Mouse (Mus musculus) heart, embryonic 13.5 days (tissue): ENCODE measurements around the gene Ppt2. TPM values are rescaled to one million over a fixed set of nuclear protein-coding genes. Genes with fewer than 3 reads are reported as not detected.

Experiments used
- ATAC-seq: fragments of 200-750 bp; cut with Nextera tagmentation; 2 replicates; pipeline ENCODE4 v1.8.0; 2017; ENCODE audit warnings: moderate TSS enrichment; ENCODE audit not compliant: insufficient number of reproducible peaks, low FRiP score, low TSS enrichment; ENCODE audit errors: extremely low read depth
- H3K27ac ChIP-seq: fragments of 300-500 bp; sonication (generic); replicated peaks from 2 replicates; pipeline ENCODE4 v1.5.1; 2015; ENCODE audit warnings: moderate library complexity, mild to moderate bottlenecking, inconsistent platforms
- H3K27me3 ChIP-seq: fragments of 300-500 bp; sonication (generic); replicated peaks from 2 replicates; pipeline ENCODE4 v1.6.1; 2015; ENCODE audit warnings: mild to moderate bottlenecking, inconsistent platforms
- H3K36me3 ChIP-seq: fragments of 300-500 bp; sonication (generic); 2 replicates; pipeline ENCODE4 v1.6.1; 2015; ENCODE audit warnings: mild to moderate bottlenecking, inconsistent platforms
- H3K4me1 ChIP-seq: fragments of 300-500 bp; sonication (generic); 2 replicates; pipeline ENCODE4 v1.6.1; 2015; ENCODE audit warnings: inconsistent platforms
- H3K4me2 ChIP-seq: fragments of 300-500 bp; sonication (generic); 2 replicates; pipeline ENCODE4 v1.6.1; 2015; ENCODE audit warnings: inconsistent platforms, mild to moderate bottlenecking, moderate library complexity
- H3K4me3 ChIP-seq: fragments of 300-500 bp; sonication (generic); 2 replicates; pipeline ENCODE4 v1.5.1; 2015; ENCODE audit warnings: moderate library complexity, mild to moderate bottlenecking, inconsistent platforms
- H3K9ac ChIP-seq: fragments of 300-500 bp; sonication (generic); 2 replicates; pipeline ENCODE4 v1.6.1; 2015; ENCODE audit warnings: inconsistent platforms, mild to moderate bottlenecking, moderate library complexity
- H3K9me3 ChIP-seq: fragments of 300-500 bp; sonication (generic); 2 replicates; pipeline ENCODE4 v1.6.1; 2016; ENCODE audit warnings: inconsistent platforms
- WGBS: fragments of 180-500 bp; shearing (Covaris S2); methylation state at CpG from one replicate; pipeline ENCODE4 v1.1.7; 2015; ENCODE audit warnings: mixed read lengths; 5-methylcytosine and 5-hydroxymethylcytosine counted together
- polyA plus RNA-seq: library from polyadenylated mRNA; unstranded; fragments of >200 nt; fragmentation: Nextera tagmentation; extraction: Ambion mirVana; gene quantifications from 2 replicates; pipeline ENCODE4 v1.2.1, GENCODE M21; 2015

Gene Ppt2
- polyA plus RNA-seq, 1 experiment from 2014 or later, result 27.6 TPM

DNA sequence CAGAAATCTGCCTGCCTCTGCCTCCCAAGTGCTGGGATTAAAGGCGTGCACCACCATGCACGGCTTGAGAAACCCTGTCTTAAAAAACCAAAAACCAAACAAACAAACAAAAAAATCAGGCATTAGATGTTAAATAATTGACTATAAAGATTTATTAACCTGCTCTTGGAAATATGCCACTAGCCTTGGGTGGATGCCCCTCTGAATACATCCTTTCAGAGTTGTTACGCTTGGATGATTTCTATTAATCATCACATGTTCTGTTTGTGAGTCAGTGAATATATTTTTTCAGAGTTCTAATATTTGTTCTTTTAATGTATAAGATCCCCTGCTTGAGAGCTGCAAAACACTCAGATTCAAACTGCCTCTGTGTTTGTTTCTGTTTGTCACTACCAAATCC lies 3.3 kb downstream of the Ppt2 start:
- Histone ChIP-seq H3K4me1 (peaks cover 33% of the 10 kb centered on the region), H3K27ac (no peak overlapping the region), H3K4me2 (no peak overlapping the region), H3K9me3 (no peaks in the 10 kb centered on the region), H3K27me3 (peaks cover 16% of the 10 kb centered on the region), H3K9ac (no peak overlapping the region), H3K36me3 (peaks cover 56% of the 10 kb centered on the region), H3K4me3 (no peak overlapping the region)
- WGBS, result 82% methylated on average over 3 of the region's 3 CpGs
- no peak for ATAC-seq

DNA sequence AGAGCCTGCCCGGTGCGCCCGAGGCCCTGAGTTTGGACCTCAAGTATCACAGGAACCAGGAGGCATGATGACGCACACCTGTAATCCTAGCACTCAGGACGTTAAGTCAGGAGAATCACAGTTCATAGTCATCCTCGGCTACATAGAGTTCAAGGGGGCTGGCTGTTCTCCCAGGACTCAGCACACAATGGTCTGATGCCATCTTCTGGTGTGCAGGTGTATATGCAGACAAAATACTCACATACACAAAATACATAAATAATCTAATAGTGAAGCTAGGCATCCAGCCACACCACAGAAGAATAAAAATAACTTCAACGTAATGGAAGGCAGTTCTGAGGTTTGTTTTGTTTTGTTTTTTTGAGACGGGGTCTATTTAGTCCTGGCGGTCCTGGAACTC lies 5.1 kb downstream of the Ppt2 start:
- peaks cover 72% of the 10 kb centered on the region for H3K36me3 ChIP-seq
- peaks cover 15% of the 10 kb centered on the region for H3K4me1 ChIP-seq
- H3K4me2 ChIP-seq, result no peak overlapping the region
- no peak overlapping the region for H3K4me3 ChIP-seq
- no peaks in the 10 kb centered on the region for H3K9me3 ChIP-seq
- H3K9ac ChIP-seq, result no peak overlapping the region
- H3K27me3 ChIP-seq, result no peaks in the 10 kb centered on the region
- ATAC-seq, result no peak
- 81% methylated on average over 9 of the region's 9 CpGs for WGBS
- no peak overlapping the region for H3K27ac ChIP-seq

DNA sequence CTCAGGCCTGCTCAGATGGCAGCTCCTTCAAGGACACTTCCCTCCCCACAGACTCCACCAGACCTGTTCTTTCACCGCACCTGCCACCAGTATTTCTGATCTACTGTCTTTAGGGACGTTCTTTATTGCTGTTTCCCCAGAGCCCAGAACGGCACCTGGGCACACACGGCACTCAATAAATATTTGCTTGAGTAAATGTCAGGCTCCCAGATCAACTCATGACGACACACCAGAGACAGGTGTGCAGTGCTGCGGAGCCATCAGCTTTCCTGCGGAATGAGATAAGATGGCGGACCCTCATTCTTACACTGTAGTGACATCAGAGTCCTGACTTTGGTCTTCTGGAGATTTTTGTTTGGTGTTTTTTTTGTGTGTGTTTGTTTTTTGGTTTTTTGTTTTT lies 7.3 kb downstream of the Ppt2 start:
- WGBS, result 91% methylated on average over 8 of the region's 8 CpGs
- Histone ChIP-seq H3K27me3 (no peaks in the 10 kb centered on the region), H3K4me2 (no peak overlapping the region), H3K9me3 (no peaks in the 10 kb centered on the region), H3K36me3 (peaks cover 85% of the 10 kb centered on the region), H3K4me1 (peaks cover 5% of the 10 kb centered on the region), H3K4me3 (no peak overlapping the region), H3K27ac (no peak overlapping the region), H3K9ac (no peak overlapping the region)
- no peak for ATAC-seq

GRCm38 (mm10) chr17:34618999-34619398 lies 9.3 kb downstream of the Ppt2 start:
- no peak overlapping the region for H3K9ac ChIP-seq
- WGBS, result 21% methylated on average over 6 of the region's 6 CpGs
- H3K4me1 ChIP-seq, result no peaks in the 10 kb centered on the region
- H3K4me3 ChIP-seq, result no peak overlapping the region
- no peak for ATAC-seq
- H3K27me3 ChIP-seq, result no peaks in the 10 kb centered on the region
- no peak overlapping the region for H3K27ac ChIP-seq
- H3K4me2 ChIP-seq, result no peak overlapping the region
- peaks cover 89% of the 10 kb centered on the region for H3K36me3 ChIP-seq
- no peaks in the 10 kb centered on the region for H3K9me3 ChIP-seq

GRCm38 (mm10) chr17:34615871-34616270 lies 12.4 kb downstream of the Ppt2 start, which contains the start of gene Egfl8:
TSS of gene Egfl8 (minus strand) at chr17:34615971.
- no peaks in the 10 kb centered on the region for H3K4me1 ChIP-seq
- no peak within 1 kb of the TSS for H3K9ac ChIP-seq
- no peak for ATAC-seq
- peaks cover 89% of the 10 kb centered on the region for H3K36me3 ChIP-seq
- H3K4me3 ChIP-seq, result no peak within 1 kb of the TSS
- H3K27me3 ChIP-seq, result no peaks in the 10 kb centered on the region
- no peak within 1 kb of the TSS for H3K4me2 ChIP-seq
- 76% methylated on average over 6 of the region's 6 CpGs for WGBS
- 0 out of 2 replicates have a peak within 1 kb of the TSS, but pooled peaks have one; percentile 20 for H3K27ac ChIP-seq
- H3K9me3 ChIP-seq, result no peaks in the 10 kb centered on the region

DNA sequence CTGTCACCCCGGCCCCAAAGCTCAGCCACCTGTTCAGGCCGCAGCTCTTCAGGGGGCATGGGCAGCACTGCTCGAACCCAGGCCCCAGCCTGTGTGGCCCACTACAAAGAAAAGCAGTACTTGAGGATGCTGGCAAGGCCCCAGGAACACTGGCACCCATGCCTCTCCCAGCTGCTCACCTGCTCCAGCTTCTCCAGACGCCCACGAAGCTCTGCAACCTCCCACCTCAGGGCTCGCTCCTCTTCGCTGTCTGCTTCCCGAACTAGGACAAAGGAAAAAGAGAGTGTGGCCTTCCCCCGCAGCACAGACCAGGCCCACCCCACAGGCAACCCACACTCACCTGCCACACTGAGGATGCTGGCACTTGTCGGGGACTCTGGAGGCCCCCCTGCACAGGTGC lies 14.5 kb downstream of the Ppt2 start:
- H3K9ac ChIP-seq, result no peak overlapping the region
- peaks cover 4% of the 10 kb centered on the region for H3K4me1 ChIP-seq
- no peak overlapping the region for H3K4me3 ChIP-seq
- no peak overlapping the region for H3K4me2 ChIP-seq
- H3K27ac ChIP-seq, result no peak overlapping the region
- peaks cover 76% of the 10 kb centered on the region for H3K36me3 ChIP-seq
- H3K9me3 ChIP-seq, result no peaks in the 10 kb centered on the region
- WGBS, result 87% methylated on average over 10 of the region's 10 CpGs
- H3K27me3 ChIP-seq, result no peaks in the 10 kb centered on the region
- ATAC-seq, result no peak

GRCm38 (mm10) chr17:34613054-34613645 lies 15.2 kb downstream of the Ppt2 start:
- no peak overlapping the region for H3K4me2 ChIP-seq
- H3K9me3 ChIP-seq, result no peaks in the 10 kb centered on the region
- no peak for ATAC-seq
- 76% methylated on average over 11 of the region's 11 CpGs for WGBS
- H3K4me1 ChIP-seq, result peaks cover 10% of the 10 kb centered on the region
- no peak overlapping the region for H3K4me3 ChIP-seq
- no peak overlapping the region for H3K9ac ChIP-seq
- H3K36me3 ChIP-seq, result peaks cover 72% of the 10 kb centered on the region
- no peaks in the 10 kb centered on the region for H3K27me3 ChIP-seq
- H3K27ac ChIP-seq, result no peak overlapping the region

- Histone ChIP-seq H3K4me1 (peaks cover 27% of the 10 kb centered on the region), H3K4me2 (no peak overlapping the region), H3K4me3 (no peak overlapping the region), H3K36me3 (peaks cover 64% of the 10 kb centered on the region), H3K9ac (no peak overlapping the region), H3K27me3 (no peaks in the 10 kb centered on the region), H3K27ac (no peak overlapping the region), H3K9me3 (no peaks in the 10 kb centered on the region)
- WGBS, result 93% methylated on average over 8 of the region's 8 CpGs
- no peak for ATAC-seq
Observed at GRCm38 (mm10) chr17:34611050-34611449, 17.3 kb downstream of the Ppt2 start.

DNA sequence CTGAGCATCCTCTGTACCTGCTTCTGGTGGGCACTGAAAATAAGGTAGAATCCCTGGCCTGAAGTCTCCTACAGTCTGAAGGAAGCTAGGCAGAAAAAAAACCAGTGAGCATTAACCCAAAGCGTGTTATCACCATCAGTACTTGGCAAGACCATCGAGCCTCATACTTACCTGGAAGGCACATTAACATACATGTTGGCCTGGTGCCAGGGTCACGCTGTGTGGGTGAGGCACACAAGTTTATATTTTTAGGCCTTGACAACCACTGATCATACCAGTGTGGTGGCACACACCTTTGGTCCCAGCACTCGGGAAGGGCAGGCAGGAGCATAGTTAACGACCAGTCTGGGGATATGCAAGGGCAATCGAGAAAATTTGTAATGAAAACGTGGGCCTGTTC lies 20.3 kb downstream of the Ppt2 start:
- Histone ChIP-seq H3K9me3 (no peaks in the 10 kb centered on the region), H3K27me3 (no peaks in the 10 kb centered on the region), H3K4me3 (no peak overlapping the region), H3K4me1 (peaks cover 37% of the 10 kb centered on the region), H3K27ac (no peak overlapping the region), H3K9ac (peak overlapping the region; percentile 24; the same call in 1 of the 2 replicates), H3K4me2 (no peak overlapping the region), H3K36me3 (peaks cover 33% of the 10 kb centered on the region)
- ATAC-seq, result no peak
- WGBS, result 73% methylated on average over 7 of the region's 7 CpGs

GRCm38 (mm10) chr17:34606186-34607039 lies 21.9 kb downstream of the Ppt2 start:
- peaks cover 49% of the 10 kb centered on the region for H3K4me1 ChIP-seq
- H3K36me3 ChIP-seq, result peaks cover 25% of the 10 kb centered on the region
- WGBS, result 14% methylated on average over 32 of the region's 32 CpGs
- H3K4me3 ChIP-seq, result peak overlapping the region; percentile 88
- H3K9me3 ChIP-seq, result no peaks in the 10 kb centered on the region
- no peaks in the 10 kb centered on the region for H3K27me3 ChIP-seq
- H3K27ac ChIP-seq, result peak overlapping the region; percentile 84
- peak overlapping the region; percentile 97 for H3K9ac ChIP-seq
- H3K4me2 ChIP-seq, result peak overlapping the region; percentile 97
- ATAC-seq, result no peak

GRCm38 (mm10) chr17:34605609-34606008 lies 22.7 kb downstream of the Ppt2 start:
- WGBS, result under 1% methylated on average over 25 of the region's 30 CpGs
- peaks cover 49% of the 10 kb centered on the region for H3K4me1 ChIP-seq
- peak; percentile 35; the same call in 1 of the 2 replicates for ATAC-seq

More at GRCm38 (mm10) chr17:34605609-34606008, 22.7 kb downstream of the Ppt2 start:
- no peaks in the 10 kb centered on the region for H3K9me3 ChIP-seq
- peak overlapping the region; percentile 97 for H3K9ac ChIP-seq
- peak overlapping the region; percentile 97 for H3K4me2 ChIP-seq
- peaks cover 25% of the 10 kb centered on the region for H3K36me3 ChIP-seq
- peak overlapping the region; percentile 88 for H3K4me3 ChIP-seq
- no peaks in the 10 kb centered on the region for H3K27me3 ChIP-seq
- H3K27ac ChIP-seq, result peak overlapping the region; percentile 94
